Mouse (Mus musculus) B cell, adult 62 days (primary cell): Measurements from ENCODE around the gene Tppp2. TPM values are rescaled to one million over a fixed set of nuclear protein-coding genes. Genes with fewer than 3 reads are reported as not detected.

Experiments
- total RNA-seq: library from RNA; stranded (reverse); gene quantifications from 4 replicates; pipeline ENCODE4 v1.2.4, GENCODE M21; 2023

The Tppp2 gene
- total RNA-seq = not detected in 4 replicates

GRCm38 (mm10) chr14:51918125-51918524, at the start of gene Tppp2:
Gene Tppp2 (plus strand): TSS chr14:51918425.

GRCm38 (mm10) chr14:51884598-51885331, 33.5 kb upstream of the Tppp2 start, which contains the start of gene Mettl17:
Gene Mettl17 (plus strand): TSS chr14:51884842.

GRCm38 (mm10) chr14:51892191-51892939, 25.9 kb upstream of the Tppp2 start, which contains the start of gene Slc39a2:
Gene Slc39a2 (plus strand): TSS chr14:51892889.

GRCm38 (mm10) chr14:51913960-51914762, 4.1 kb upstream of the Tppp2 start, which contains the start of gene Ndrg2:
Gene Ndrg2 (minus strand): TSS chr14:51914158.

GRCm38 (mm10) chr14:51922571-51922865, 4.3 kb downstream of the Tppp2 start, which contains the start of gene Rnase13:
Gene Rnase13 (minus strand): TSS chr14:51922773.

Other genes starting within 250 kb of the Tppp2 start
- gene Gm17079, start 223.0 kb upstream of the Tppp2 start, total RNA-seq = not detected in 4 replicates
- gene Gm5800, start 201.2 kb upstream of the Tppp2 start, total RNA-seq = not detected in 4 replicates
- not detected in 4 replicates for gene Ang4, start 144.8 kb upstream of the Tppp2 start, total RNA-seq
- not detected in 4 replicates for gene AY358078, start 118.4 kb upstream of the Tppp2 start, total RNA-seq
- not detected in 4 replicates for gene Ear6, start 64.7 kb upstream of the Tppp2 start, total RNA-seq
- gene Mettl17, start 33.6 kb upstream of the Tppp2 start, total RNA-seq = 55.5 to 70.0 TPM (median 69.1 TPM) in 4 replicates
- gene Slc39a2, start 25.5 kb upstream of the Tppp2 start, total RNA-seq = 0.53 to 0.73 TPM (median 0.57 TPM) in 4 replicates
- gene Ndrg2, start 4.3 kb upstream of the Tppp2 start, total RNA-seq = 2.6 TPM in 1 of 4 replicates, not detected in the others
- gene Rnase13, start 4.3 kb downstream of the Tppp2 start, total RNA-seq = not detected in 4 replicates
- 0.52 to 1.9 TPM (median 1.2 TPM) in 3 of 4 replicates, not detected in the other for gene Arhgef40, start 66.3 kb downstream of the Tppp2 start, total RNA-seq
- 1.4 TPM in 1 of 4 replicates, not detected in the others for gene Tmem253, start 97.2 kb downstream of the Tppp2 start, total RNA-seq
- gene Zfp219, start 102.3 kb downstream of the Tppp2 start, total RNA-seq = 10.3 to 15.8 TPM (median 11.6 TPM) in 4 replicates
- not detected in 4 replicates for gene Olfr221, start 124.0 kb downstream of the Tppp2 start, total RNA-seq
- 402 to 432 TPM (median 411 TPM) in 4 replicates for gene Hnrnpc, start 185.6 kb downstream of the Tppp2 start, total RNA-seq
- 26.6 to 47.6 TPM (median 37.0 TPM) in 4 replicates for gene Rpgrip1, start 192.3 kb downstream of the Tppp2 start, total RNA-seq